Mouse (Mus musculus): ENCODE measurements around the gene Fam24a. TPM values are rescaled to one million over a fixed set of nuclear protein-coding genes. Genes with fewer than 3 reads are reported as not detected.

Gene Fam24a
- not detected for polyA plus RNA-seq (2017; shearing (Covaris generic))

DNA sequence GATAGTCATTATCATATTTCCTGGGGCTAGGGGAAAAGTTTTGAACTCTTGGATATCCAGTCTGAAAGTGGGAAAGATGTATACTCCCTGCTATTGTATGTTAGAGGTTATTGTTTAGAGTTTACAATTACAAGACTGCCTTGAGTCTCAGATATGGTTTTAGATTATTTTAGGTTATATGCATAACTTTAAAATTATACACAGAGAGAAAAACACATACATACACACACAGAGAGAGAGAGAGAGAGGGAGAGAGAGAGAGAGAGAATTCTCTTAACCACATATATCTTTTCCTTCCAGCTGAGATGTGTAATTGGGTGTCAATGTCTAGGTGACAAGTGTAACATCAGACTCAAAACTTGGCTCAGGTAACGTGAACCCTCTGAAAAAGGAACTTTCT, at the start of gene Fam24a:
Gene Fam24a, plus strand, starts transcription at position 301 of the 400 bp plus-strand sequence.

DNA sequence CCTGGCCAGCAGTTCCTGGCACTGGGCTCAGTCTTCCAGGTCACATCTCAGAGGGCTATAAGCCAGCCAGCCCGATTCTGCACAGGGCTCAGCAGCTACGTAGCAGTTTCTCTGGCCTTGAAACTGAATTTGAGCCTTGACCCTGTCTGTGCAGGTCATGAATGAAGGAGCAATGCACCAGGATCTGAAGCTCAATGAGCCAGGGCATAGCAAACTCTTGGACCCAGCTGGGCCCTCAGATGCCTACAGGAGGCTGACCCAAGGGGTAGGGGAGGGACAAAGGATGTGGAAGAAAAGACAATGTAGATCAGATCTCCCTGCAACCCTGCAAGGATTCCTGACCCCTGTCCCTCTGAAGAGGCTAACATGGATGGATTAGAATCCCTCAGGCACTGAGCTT, 11.5 kb upstream of the Fam24a start, which contains the start of gene Cuzd1:
Gene Cuzd1, minus strand, starts transcription at position 101 of the 400 bp plus-strand sequence.

DNA sequence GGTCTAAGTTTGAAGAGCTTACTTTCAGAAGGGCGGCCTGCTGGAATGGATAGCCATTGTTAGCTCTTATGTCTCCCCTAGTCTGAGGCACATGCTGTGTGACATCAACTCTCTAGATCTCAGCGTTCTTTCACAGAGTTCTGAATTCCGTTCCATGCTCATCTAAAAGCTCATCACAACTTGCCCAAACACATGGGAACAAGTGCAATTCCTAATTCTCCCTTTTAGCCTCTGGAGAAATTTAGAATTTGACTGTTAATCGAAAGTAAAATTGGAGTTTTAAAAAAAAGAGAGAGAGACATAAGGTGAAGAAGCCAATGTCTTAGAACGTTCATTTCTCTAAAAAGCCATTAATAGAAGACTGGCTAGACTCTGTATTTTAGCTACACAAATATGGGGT, 4.2 kb upstream of the Fam24a start, which contains the start of gene Fam24b:
Gene Fam24b, minus strand, starts transcription at position 101 of the 400 bp plus-strand sequence.

DNA sequence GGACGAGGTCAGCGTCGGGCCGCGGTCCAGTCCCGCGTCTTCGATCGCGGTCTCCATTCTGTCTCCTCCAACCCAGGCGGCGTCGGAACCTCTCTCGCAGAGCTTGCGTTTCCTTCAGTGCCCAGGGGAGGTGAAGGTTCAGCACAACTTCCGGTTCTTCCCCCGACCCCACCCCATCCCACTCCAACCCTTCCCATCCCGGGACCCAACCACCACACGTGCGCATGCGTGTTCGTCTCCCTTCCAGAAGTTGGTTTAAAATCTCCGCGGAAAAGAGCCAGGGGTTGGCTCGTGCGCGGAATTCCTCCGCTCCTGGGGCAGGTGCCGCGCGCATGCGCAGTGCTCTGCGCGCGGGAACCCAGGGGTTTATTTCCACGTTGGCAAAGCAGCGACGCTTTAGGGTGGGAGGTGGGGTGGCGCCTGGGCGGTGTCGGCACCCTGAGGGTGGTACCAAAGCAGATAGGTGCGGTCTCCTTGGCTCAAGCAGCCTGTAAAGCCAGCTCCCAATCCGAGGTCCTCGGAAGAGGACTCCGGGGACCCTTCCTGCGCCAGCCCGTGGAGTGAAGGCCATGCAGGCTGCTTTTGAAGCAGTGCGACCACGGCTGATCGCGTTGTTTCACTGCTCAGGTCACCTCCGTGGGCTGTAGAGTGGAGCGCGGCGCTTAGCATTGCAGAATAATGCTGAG, 29.1 kb downstream of the Fam24a start, which contains the start of gene 2310057M21Rik:
Gene 2310057M21Rik, minus strand, starts transcription at position 145 of the 686 bp plus-strand sequence.

DNA sequence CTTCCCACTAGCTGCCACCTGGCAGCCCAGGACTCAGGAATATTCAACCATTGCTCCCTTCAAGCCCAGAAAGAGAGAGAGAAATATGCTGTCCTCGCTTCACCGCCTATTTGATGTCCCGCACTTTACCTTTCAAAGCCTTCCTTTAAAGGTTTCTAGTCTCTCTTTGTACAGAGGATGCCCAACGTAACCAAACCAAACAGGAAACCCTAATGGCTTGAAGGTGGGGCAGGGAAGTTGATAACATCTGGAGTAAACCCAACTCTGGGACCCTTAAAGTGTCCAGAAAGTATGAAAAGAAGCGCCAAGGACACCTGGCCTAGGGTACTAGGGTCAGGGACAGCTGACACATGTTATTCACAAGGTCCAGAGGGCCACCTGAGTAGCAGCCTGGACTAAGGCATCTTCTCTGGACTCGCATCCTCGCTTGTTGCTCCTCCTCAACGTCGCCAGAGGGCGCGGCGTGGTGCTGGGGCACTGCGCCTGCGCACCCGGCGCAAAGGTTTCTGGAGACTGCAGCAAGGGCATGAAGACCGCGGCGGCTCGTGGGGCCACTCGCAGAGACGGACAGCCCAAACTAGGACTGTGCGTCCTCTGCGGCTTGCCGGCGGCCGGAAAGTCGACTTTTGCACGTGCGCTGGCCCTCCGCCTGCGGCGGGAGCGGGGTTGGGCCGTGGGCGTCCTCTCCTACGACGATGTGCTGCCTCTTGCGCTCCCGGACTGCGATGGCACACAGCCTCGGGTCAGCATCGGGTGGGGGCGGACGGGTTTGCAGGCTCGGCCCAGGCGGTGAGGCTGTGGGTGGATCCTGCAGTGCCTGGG, 37.2 kb downstream of the Fam24a start, which contains the start of gene Pstk:
Gene Pstk, plus strand, starts transcription at position 494 of the 822 bp plus-strand sequence.

Other genes starting within 250 kb of the Fam24a start
- not detected for gene 4933402N03Rik, start 187.6 kb upstream of the Fam24a start, polyA plus RNA-seq (2017; shearing (Covaris generic))
- not detected for gene 5430419D17Rik, start 159.5 kb upstream of the Fam24a start, polyA plus RNA-seq (2017; shearing (Covaris generic))
- not detected for gene Cuzd1, start 11.6 kb upstream of the Fam24a start, polyA plus RNA-seq (2017; shearing (Covaris generic))
- not detected for gene Fam24b, start 4.3 kb upstream of the Fam24a start, polyA plus RNA-seq (2017; shearing (Covaris generic))
- 12.0 TPM for gene 2310057M21Rik, start 28.9 kb downstream of the Fam24a start, polyA plus RNA-seq (2017; shearing (Covaris generic))
- gene Pstk, start 37.3 kb downstream of the Fam24a start, polyA plus RNA-seq (2017; shearing (Covaris generic)): 31.0 TPM
- gene Ikzf5, start 76.7 kb downstream of the Fam24a start, polyA plus RNA-seq (2017; shearing (Covaris generic)): 31.5 TPM
- 50.6 TPM for gene Acadsb, start 76.7 kb downstream of the Fam24a start, polyA plus RNA-seq (2017; shearing (Covaris generic))
- gene Hmx3, start 209.0 kb downstream of the Fam24a start, polyA plus RNA-seq (2017; shearing (Covaris generic)): not detected
- gene Hmx2, start 214.9 kb downstream of the Fam24a start, polyA plus RNA-seq (2017; shearing (Covaris generic)): not detected
- 81.2 TPM for gene Bub3, start 226.4 kb downstream of the Fam24a start, polyA plus RNA-seq (2017; shearing (Covaris generic))